Mouse (Mus musculus) stomach, postnatal 0 days (tissue): ENCODE measurements at regions not wholly inside any gene's neighbourhood (a gene's known extent, or its start where the extent isn't known, plus 50 kb on each side); places are given as distances from the start of the nearest gene placed in this dataset.
A peak's percentile ranks its signal among the peaks of the same experiment; 100 is the strongest.

Experiments
- ATAC-seq: fragments of 200-750 bp; cut with Nextera tagmentation; 2 replicates; pipeline ENCODE4 v1.8.0; 2017; ENCODE audit not compliant: low FRiP score, low TSS enrichment
- DNase-seq: peaks from one replicate; pipeline ENCODE4 v3.0.0-alpha.2; 2016; ENCODE audit warnings: low spot score
- H3K27ac ChIP-seq: fragments of 300-500 bp; sonication (generic); replicated peaks from 2 replicates; pipeline ENCODE4 v1.5.1; 2014; ENCODE audit warnings: mild to moderate bottlenecking, control low read depth
- H3K27me3 ChIP-seq: fragments of 300-500 bp; sonication (generic); 2 replicates; pipeline ENCODE4 v1.6.1; 2014; ENCODE audit warnings: low read length; ENCODE audit not compliant: control insufficient read depth, insufficient read depth
- H3K36me3 ChIP-seq: fragments of 300-500 bp; sonication (generic); 2 replicates; pipeline ENCODE4 v1.6.1; 2014; ENCODE audit warnings: low read length, mixed read lengths; ENCODE audit not compliant: control insufficient read depth, insufficient read depth
- H3K4me1 ChIP-seq: fragments of 300-500 bp; sonication (generic); replicated peaks from 2 replicates; pipeline ENCODE4 v1.6.1; 2014; ENCODE audit warnings: antibody characterized with exemption; ENCODE audit not compliant: control insufficient read depth, insufficient read depth
- H3K4me2 ChIP-seq: fragments of 300-500 bp; sonication (generic); replicated peaks from 2 replicates; pipeline ENCODE4 v1.6.1; 2014; ENCODE audit warnings: low read depth, mild to moderate bottlenecking, control low read depth, moderate library complexity
- H3K4me3 ChIP-seq: fragments of 300-500 bp; sonication (generic); 2 replicates; pipeline ENCODE4 v1.5.1; 2014; ENCODE audit warnings: low read depth, low read length, control low read depth
- H3K9ac ChIP-seq: fragments of 300-500 bp; sonication (generic); 2 replicates; pipeline ENCODE4 v1.6.1; 2014; ENCODE audit warnings: mild to moderate bottlenecking, low read length, control low read depth, mixed read lengths
- H3K9me3 ChIP-seq: fragments of 300-500 bp; sonication (generic); 2 replicates; pipeline ENCODE4 v1.6.1; 2016; ENCODE audit warnings: low read length; ENCODE audit not compliant: control insufficient read depth
- CTCF ChIP-seq: IDR thresholded peaks from 2 replicates; pipeline ENCODE4 v1.5.1; 2016; ENCODE audit warnings: antibody characterized with exemption, low read depth, mild to moderate bottlenecking, moderate library complexity
- EP300 ChIP-seq: optimal IDR thresholded peaks from 2 replicates; pipeline ENCODE3; 2016; ENCODE audit warnings: antibody characterized with exemption
- WGBS: fragments of 180-500 bp; shearing (Covaris S2); extraction: QIAGEN DNeasy Blood & Tissue Kit; methylation state at CpG from one replicate; pipeline ENCODE4 v1.1.7; 2014; 5-methylcytosine and 5-hydroxymethylcytosine counted together

DNA sequence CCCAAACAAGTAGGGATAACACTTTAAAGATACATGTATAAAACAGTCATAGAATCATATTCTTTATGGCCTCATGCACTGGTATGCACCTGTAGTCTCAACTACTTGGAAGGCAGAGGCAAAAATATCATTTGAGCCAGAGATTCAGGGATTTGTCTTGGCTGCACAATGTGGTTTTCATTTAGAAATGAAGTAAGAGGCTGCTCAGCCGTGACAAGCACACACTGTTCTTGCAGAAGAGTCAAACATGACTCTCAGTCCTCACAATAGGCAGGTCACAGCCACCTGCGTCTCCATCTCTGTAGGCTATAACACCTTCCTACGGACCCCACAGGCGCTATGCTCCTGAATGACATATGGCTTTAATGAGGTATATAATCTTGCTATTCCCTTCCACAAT, 317.4 kb upstream of the Tmpo start:
- Histone ChIP-seq H3K27me3 (no peaks in the 10 kb centered on the region), H3K9ac (no peak overlapping the region), H3K27ac (no peak overlapping the region), H3K36me3 (no peaks in the 10 kb centered on the region), H3K9me3 (no peaks in the 10 kb centered on the region), H3K4me1 (no peaks in the 10 kb centered on the region), H3K4me3 (no peak overlapping the region), H3K4me2 (no peak overlapping the region)
- no peak for DNase-seq
- 78% methylated on average over 4 of the region's 4 CpGs for WGBS
- no peak for ATAC-seq
- TF ChIP-seq EP300, result no peak
- no peak for TF ChIP-seq CTCF

DNA sequence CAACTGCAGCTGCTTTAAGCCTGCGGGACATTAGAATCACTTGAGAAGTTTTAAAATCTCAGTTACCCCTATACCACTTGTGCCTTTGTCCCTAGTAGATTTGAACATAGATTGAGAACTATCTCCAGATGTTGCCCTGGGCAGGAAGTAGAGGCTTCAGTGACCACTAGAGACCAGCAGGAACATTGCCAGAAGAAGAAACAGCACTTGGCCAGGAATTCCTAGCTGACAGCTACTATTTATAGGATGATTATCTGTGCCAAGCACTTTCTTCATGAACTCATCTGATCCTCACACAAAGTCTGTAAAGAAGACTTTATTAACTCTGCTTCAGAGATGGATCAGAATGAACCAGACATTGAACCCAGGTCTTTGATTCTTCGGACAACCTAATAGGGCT, 283.6 kb upstream of the Tmpo start:
- no peaks in the 10 kb centered on the region for H3K27me3 ChIP-seq
- no peak for DNase-seq
- no peak overlapping the region for H3K27ac ChIP-seq
- H3K4me2 ChIP-seq, result no peak overlapping the region
- no peak overlapping the region for H3K9ac ChIP-seq
- ATAC-seq, result no peak
- H3K9me3 ChIP-seq, result no peaks in the 10 kb centered on the region
- no peak overlapping the region for H3K4me3 ChIP-seq
- WGBS, result 81% methylated on average over 2 of the region's 2 CpGs
- no peaks in the 10 kb centered on the region for H3K4me1 ChIP-seq
- TF ChIP-seq EP300 (no peak), CTCF (no peak)
- no peaks in the 10 kb centered on the region for H3K36me3 ChIP-seq

DNA sequence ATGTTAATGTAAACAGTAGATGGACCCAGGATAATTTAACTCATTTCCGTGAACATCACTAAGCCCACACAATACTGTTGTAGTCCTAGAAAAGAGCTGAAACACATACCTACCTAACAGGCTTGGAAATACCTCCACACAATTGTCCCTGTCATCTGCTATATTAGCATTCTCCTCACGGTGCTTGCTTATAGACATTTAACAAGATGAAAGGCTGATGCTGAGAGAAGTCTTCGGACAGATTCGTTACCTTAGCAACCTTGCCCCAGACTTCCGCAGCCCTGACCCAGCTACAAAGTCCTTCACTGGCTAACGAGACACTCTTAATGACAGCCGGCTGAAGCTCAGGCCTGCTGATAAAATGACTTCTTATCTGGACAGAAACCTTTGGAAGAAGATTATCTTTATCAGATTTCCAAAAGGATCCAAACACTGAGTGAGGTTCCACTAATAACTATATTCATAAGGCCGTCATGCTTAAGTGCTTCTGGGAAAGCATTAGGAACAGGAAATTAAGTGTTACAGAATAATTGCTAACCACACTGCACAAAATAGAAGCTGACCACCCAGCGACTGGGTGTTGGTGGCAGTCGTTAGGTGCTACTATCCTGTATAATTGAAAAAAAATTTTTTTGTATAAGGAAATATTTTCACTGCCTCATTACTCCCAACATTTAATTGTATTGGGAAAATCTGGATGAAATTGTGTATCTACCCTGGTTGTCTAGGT, 267.0 kb upstream of the Tmpo start:
- H3K4me2 ChIP-seq, result no peak overlapping the region

DNA sequence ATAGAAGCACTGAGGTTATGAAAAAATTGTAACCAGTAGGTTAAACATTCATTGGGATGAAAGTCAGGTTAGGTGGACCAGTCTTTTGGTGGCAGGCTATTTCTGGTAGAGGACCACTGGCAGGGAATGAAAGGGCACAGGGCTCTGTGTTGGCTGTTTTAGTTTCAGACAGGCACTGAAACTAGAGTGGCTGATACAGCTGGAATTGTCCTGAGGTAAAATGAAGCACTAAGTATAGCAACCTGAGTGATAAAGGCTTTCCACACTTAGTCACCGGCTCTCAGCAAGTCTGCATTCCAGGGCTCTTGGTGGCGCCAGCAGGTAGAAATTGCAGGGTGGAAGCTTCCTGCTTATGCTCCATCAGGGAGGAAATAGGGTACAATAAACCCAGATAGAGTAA, 262.2 kb upstream of the Tmpo start:
- no peak for ATAC-seq
- WGBS, result 66% methylated on average over 2 of the region's 2 CpGs
- H3K9me3 ChIP-seq, result no peaks in the 10 kb centered on the region

More for the DNA sequence above, 267.0 kb upstream of the Tmpo start:
- Histone ChIP-seq H3K9me3 (no peaks in the 10 kb centered on the region), H3K27ac (no peak overlapping the region), H3K36me3 (no peaks in the 10 kb centered on the region), H3K9ac (no peak overlapping the region), H3K27me3 (no peaks in the 10 kb centered on the region), H3K4me3 (no peak overlapping the region), H3K4me1 (no peaks in the 10 kb centered on the region)
- DNase-seq (no peak), ATAC-seq (no peak)
- 38% methylated on average over 10 of the region's 10 CpGs for WGBS
- TF ChIP-seq CTCF, result no peak

DNA sequence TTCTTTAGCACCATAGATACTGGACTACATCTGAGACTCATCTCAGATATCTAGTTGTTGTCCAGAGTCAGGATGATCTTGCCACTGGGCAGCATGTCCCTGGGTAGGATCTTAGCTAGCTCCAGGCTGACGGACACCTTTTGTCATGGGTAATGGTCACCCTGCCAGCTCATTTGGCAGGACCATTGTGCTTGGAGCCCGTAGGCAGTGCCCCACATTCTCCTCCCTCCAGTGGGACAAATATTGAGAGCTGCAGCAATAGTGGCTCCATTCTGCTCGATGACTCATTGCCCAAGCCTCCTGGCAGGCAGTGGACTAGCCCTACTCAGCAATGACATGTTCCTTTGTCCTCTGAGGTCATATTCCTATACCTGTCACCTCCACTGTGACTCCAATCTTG, 258.9 kb upstream of the Tmpo start:
- H3K36me3 ChIP-seq, result no peaks in the 10 kb centered on the region
- H3K9me3 ChIP-seq, result no peaks in the 10 kb centered on the region
- no peak overlapping the region for H3K9ac ChIP-seq
- no peak overlapping the region for H3K27ac ChIP-seq
- DNase-seq (no peak), ATAC-seq (0 out of 2 replicates have a peak, but pooled peaks have one; percentile 21)
- TF ChIP-seq CTCF (no peak), EP300 (no peak)
- no peak overlapping the region for H3K4me3 ChIP-seq
- 69% methylated on average over 3 of the region's 3 CpGs for WGBS
- peaks cover 5% of the 10 kb centered on the region; the same call in 1 of the 2 replicates for H3K4me1 ChIP-seq
- no peak overlapping the region for H3K4me2 ChIP-seq
- no peaks in the 10 kb centered on the region for H3K27me3 ChIP-seq

More for the DNA sequence above, 262.2 kb upstream of the Tmpo start:
- H3K4me1 ChIP-seq, result no peaks in the 10 kb centered on the region
- no peak overlapping the region for H3K4me2 ChIP-seq
- no peaks in the 10 kb centered on the region for H3K27me3 ChIP-seq
- no peak overlapping the region for H3K4me3 ChIP-seq
- H3K9ac ChIP-seq, result no peak overlapping the region
- DNase-seq, result no peak
- H3K27ac ChIP-seq, result no peak overlapping the region
- H3K36me3 ChIP-seq, result no peaks in the 10 kb centered on the region
- TF ChIP-seq EP300, result no peak
- TF ChIP-seq CTCF, result no peak

DNA sequence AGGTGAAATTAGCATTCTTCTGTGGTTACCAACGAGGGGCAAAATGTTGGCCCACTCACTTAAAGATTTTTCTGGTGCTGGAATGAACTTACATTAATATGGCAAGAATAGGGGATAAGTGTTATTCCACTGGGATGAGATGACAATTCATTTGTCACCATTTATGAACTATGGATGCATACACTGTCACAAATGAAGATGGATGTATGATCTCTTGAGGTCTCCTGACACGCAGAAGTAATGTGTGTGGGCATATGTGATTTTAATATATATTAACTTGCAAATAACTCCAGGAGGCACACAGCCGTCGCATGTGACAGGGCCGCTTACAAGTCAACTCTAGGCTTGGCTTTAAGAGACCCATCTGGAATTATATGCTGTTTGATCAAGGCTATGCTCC, 256.8 kb upstream of the Tmpo start:
- ATAC-seq (no peak), DNase-seq (no peak)
- Histone ChIP-seq H3K4me1 (peaks cover 5% of the 10 kb centered on the region; the same call in 1 of the 2 replicates), H3K36me3 (no peaks in the 10 kb centered on the region), H3K27me3 (no peaks in the 10 kb centered on the region), H3K27ac (no peak overlapping the region), H3K9me3 (no peaks in the 10 kb centered on the region), H3K4me3 (no peak overlapping the region), H3K4me2 (no peak overlapping the region), H3K9ac (no peak overlapping the region)
- TF ChIP-seq EP300 (no peak), CTCF (no peak)
- WGBS, result 81% methylated on average over 5 of the region's 5 CpGs
